Mouse (Mus musculus): ENCODE measurements around the gene Tgfa.

- TF ChIP-seq POLR2A (IDR thresholded peaks at IDR 0.05; ENCODE audit: borderline replicate concordance, low read depth, low read length) (no peak), CTCF (IDR thresholded peaks at IDR 0.05; ENCODE audit: low read depth, low read length) (no peak)
Measured at GRCm38 (mm10) chr6:86176721-86177120, 18.3 kb upstream of the Tgfa start.

Measured in bone marrow macrophage, adult 2 months (primary cell).